Mouse (Mus musculus) layer of hippocampus, adult 18-20 months (tissue): ENCODE results near the gene Anxa2. TPM values are rescaled to one million over a fixed set of nuclear protein-coding genes. Genes with fewer than 3 reads are reported as not detected.

Experiments
- DNase-seq, 2 experiments: peaks; one replicate each; pipeline ENCODE4 v3.0.0; 2022; ENCODE audit warnings: low spot score in 2 of 2
- long read RNA-seq: library from polyadenylated mRNA; stranded (forward); transcript quantifications from one replicate; pipeline ENCODE4 v2.0.0, GENCODE M21; 2021
- total RNA-seq, 2 experiments: library from RNA; stranded (reverse); gene quantifications; 2 replicates each; pipeline ENCODE4 v1.2.3; 2021

Anxa2 gene
- total RNA-seq: 1 to 10 TPM; 8.7 to 9.2 TPM
- long read RNA-seq, transcript Anxa2-201 (13 exons, 1,447 nt): major isoform, 13 of 14 reads
- long read RNA-seq, partial matches to known transcripts: 0 of 14 reads
- long read RNA-seq, other reads (novel, unspliced or antisense): 1 of 14 reads

- DNase-seq: peak in 1 of 2 experiments; percentile 30
Measured at GRCm38 (mm10) chr9:69453066-69453900, at the start of gene Anxa2. Anxa2 (plus strand) TSS chr9:69453620.

- DNase-seq: peak in 1 of 2 experiments; percentile 14
Measured at GRCm38 (mm10) chr9:69404671-69405070, 48.7 kb upstream of the Anxa2 start.

GRCm38 (mm10) chr9:69419476-69419875 lies 33.9 kb upstream of the Anxa2 start:
- DNase-seq: peak in 1 of 2 experiments; percentile 24

DNA sequence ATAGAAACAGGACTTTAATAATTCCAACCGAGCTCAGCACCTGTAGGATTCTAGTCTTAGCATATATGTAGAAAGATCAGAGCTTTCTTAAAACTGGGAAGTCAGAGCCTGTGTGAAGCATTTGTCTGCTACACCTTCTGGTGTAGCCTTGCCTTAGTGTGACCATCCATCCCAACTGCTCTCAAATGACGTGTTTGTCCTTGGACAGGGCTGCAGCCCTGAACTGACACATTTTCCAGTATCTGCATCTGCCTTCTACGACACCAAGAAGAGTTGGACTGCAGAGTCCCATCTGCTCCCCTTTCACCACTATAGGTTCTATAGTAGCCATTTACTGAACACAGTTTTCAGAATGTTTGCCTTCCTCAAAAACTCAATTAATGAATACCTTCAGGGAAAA lies 22.9 kb upstream of the Anxa2 start:
- DNase-seq: no peak

DNA sequence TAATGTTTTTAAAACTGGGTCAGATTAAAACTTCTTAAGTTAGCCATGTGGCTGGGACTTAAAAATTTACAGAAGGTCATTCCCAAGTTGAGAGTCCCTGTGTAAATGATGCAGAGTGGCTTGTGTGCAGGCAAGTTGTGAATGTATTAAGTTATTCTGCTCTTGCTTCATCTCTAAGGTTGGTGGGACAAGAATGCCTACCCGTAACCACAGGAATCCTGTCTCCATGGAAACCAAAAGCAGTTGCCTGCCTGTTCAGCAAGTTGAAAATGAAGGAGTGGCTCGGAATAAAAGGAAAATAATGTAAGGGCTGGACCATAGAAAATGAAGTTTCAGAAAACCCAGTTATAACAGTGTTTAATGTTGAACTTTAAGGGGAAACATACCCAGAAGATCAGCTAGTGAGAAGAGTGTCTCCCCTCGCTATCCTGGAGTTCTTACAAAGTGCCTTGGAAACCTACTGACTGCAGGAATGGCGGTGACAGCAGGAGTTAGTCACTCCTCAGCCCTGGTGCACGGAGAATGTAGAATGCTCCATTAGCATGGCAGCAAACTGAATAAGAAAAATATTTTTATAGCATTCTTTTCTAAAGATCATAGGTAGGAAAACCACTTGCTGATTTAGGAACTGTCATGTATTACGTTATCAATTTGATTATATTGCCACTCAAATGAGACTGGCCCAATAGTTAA lies 21.4 kb upstream of the Anxa2 start:
- peak in 1 of 2 experiments; percentile 22 for DNase-seq

DNA sequence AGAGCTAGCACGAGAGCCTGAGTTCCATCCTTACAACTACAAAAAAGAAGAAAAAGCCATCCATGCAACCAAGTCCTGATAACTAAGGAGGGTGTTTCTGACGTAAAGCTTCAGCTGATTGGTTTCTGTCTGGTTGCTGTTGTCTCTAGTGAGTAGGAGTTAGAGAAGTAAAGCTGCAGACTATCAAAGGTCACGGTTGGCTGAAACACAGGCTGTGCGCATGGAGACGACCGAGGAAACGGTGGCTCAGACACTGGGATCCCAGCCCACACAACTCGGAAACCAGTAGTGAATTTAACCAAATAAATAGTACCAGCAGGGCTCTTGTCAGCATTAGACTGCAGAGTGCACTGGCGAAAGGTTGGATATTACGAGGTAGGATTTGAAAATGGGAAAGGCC lies 18.2 kb upstream of the Anxa2 start:
- DNase-seq: no peak

DNA sequence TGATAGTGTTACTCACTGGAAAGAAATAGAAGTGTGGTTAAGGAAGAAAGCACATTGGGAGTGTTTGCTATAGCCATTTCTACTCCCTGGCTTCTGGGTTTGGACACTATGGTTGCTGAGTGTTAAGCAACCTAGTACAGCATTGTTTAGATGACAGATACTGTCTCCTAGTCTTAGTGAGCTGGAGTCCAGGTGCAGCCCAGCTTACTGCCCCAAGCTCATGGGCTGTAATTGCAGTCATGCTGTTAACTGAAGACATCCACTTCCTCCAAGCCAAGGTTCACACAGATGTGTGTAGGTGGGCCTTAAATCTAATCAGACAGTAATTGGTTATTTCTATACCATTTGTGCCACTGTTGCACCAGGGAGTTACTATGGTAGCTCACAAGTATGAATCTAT lies 17.8 kb upstream of the Anxa2 start:
- no peak for DNase-seq

- no peak for DNase-seq
Measured at GRCm38 (mm10) chr9:69439805-69440357, 13.5 kb upstream of the Anxa2 start.

- DNase-seq: no peak
Measured at GRCm38 (mm10) chr9:69442471-69443038, 10.9 kb upstream of the Anxa2 start.

GRCm38 (mm10) chr9:69443203-69443602 lies 10.2 kb upstream of the Anxa2 start:
- no peak for DNase-seq

GRCm38 (mm10) chr9:69448801-69449200 lies 4.6 kb upstream of the Anxa2 start:
- no peak for DNase-seq

- DNase-seq: no peak
Measured at GRCm38 (mm10) chr9:69450636-69451035, 2.8 kb upstream of the Anxa2 start.

DNA sequence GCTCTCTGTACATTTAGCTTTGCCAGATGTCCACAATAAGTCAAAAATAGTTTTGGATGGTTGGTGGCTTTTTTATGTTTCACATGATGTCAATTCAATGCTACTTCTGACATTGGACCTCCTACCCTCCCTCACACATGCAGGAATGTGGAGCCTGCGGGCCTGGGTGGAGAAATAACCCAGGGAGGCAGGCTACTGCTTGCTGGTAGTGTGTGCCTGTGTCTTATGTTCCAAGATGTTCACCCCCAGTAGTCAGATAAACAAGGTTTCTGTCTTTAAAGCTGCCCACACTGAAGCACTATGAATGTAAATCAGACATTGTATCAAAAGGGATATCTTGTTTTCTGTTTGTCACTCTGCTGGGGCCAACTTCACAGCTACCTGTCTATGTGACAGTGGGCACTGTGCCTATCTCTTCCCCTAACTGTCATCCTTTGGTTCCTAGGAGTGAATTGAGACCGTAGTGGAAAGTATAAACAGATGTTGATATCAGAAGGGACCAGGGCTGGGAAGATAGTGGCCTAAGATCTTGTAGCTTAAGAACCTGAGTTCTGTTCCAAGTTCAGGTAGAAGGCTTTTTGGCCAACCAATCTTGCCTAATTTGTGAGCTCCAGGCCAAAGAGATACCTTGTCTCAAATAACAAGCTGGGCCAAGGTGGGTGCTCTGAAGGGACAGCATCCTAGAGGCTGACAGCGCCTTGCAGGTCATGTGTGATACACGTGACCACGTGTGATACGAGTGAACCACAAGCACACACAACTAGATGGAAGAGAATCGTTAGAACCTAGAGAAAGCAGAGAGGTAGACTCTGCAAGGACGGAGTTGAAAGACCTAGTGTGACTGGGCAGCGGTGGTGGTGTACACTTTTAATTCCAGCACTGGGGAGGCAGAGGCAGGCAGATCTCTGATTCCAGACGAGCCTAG lies 1.3 kb upstream of the Anxa2 start:
- no peak for DNase-seq

DNA sequence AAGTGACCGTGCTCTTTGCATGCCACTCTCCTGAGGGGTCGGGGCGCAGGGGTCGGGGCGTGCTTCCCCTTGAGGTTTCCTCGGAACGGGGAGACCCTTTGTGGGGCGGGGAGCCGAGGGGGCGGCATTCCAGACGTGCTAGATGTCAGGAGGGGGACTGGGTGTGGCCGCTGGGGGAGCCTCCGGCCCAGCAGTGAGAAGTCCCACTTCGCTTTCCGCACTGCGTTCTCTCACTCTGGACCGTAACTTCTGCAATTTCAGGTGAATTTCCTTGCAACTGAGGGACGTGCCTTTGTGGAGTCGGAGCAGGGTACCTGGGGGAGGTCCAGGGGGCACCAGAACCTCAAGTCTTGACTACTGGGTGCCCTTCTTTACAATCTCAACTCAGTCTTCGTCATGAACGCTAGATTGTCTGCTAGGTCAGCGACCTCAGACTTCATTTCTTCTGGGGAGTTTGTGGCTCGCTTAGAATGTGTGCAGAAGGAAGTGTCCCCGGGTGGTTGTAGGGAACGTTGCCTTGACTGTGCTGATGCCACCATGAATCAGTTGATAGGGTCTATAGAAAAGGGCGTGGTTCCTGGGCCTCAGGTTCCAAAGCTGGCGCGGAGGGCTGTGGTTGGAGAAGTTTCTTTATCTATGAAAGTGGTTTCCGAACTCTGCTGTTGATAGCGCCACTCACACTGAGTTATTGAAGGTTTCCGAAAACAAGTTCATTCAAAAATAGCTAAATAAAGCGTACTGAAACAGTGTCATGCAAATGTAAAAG lies 664 bp downstream of the Anxa2 start:
- DNase-seq: no peak

GRCm38 (mm10) chr9:69454691-69455090 lies 1.3 kb downstream of the Anxa2 start:
- DNase-seq: no peak

- DNase-seq: no peak
Measured at GRCm38 (mm10) chr9:69455391-69455790, 2.0 kb downstream of the Anxa2 start.

DNA sequence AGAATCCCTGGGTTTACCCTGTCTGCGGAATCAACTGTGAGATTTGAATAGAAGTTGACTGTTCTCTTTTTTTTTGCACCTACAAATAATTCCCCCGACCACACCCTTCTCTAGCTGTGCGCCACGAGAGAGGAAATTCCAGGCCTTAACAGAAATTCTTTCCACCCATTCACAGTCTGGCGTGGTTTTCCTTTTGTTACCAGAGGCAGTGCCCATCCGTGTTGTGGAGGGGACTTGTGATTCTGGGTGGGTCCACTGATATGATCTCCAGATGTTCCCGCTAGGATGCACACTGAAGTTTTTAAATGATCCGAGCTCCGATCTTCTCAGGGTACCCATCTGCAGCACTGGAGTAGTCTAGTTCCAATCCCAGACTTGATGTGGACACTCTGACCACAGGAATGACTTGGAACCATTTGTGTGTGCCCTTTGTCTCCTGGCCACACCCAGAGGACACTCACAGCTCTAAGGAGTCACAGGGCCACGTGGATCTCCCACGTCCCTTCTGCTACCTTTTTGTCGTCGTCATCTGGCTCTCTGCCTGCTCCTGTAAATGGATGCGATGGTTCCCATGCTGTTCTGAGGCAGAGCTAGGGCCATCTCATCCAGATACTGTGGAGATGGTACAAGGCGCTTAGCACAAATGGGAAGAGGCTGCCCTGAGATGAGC lies 3.1 kb downstream of the Anxa2 start:
- DNase-seq: no peak

GRCm38 (mm10) chr9:69457143-69457542 lies 3.7 kb downstream of the Anxa2 start:
- no peak for DNase-seq
